Mouse (Mus musculus): ENCODE results near the gene Tmem132a. TPM values are rescaled to one million over a fixed set of nuclear protein-coding genes. Genes with fewer than 3 reads are reported as not detected.

Gene Tmem132a
- polyA plus RNA-seq (2015; fragmentation: Illumina TruSeq; extraction: RNeasy Lipid Tissue Mini Kit (QIAGEN cat#74804); ENCODE audit: low read depth, low replicate concordance), result 126 TPM

DNA sequence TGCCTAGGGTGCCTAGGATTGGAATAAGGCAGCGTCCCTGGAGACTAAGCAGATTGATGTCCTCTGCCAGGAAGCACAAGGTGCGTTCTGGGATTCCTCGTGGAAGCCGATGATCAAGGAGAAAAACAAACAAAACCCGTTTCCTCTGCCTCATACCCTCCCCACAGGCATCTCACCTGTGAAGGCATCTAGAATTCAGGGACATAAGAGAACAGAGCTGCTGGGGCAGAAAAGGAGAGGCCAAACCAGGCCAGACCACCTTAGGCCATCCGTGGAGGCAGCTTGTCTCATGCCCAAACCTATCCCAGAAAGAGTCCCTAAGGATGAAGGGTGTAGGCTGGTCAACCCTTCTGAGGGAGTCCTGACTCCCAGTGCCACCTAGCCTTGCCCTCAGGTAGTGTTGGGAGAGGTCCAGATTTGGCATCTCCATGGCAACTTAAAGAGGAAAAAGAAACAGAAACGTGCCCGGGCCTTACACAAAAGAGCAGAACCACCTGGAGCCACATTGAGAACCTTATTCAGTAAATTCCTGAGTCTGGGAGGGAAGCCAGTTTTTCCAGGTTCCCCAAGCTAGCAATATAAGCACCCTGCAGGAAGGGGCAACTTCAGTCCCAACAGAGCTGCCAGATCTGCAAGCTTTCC, at the start of gene Tmem132a:
Tmem132a (minus strand) TSS at position 55 of the 642 bp plus-strand sequence.

DNA sequence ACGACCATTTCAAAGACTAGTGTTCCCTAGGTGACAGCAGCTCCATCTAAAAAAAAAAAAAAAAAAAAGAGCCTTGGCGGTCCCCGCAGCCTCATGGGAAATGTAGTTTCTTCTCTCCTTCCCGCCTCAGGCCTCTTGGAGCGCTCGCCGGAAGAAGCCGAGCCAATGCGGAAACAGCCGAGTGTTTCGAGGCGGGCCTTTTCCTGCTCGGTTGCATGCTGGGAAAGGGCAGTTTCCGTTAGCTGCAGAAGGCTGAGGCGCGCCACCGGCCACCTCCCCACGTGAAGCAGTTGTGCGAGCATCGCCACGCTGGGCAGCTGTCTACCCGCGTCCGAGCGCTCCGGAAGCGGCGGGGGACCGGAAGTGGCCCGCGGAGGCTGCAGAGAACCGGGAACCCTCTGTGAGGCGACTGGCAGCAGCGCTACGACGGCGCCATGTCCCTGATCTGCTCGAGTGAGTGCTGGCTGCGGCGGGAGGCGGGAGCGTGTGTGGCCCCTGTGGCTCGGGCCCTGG, 25.3 kb upstream of the Tmem132a start, which contains the start of gene Prpf19:
Prpf19 (plus strand) TSS at position 216 of the 513 bp plus-strand sequence.

DNA sequence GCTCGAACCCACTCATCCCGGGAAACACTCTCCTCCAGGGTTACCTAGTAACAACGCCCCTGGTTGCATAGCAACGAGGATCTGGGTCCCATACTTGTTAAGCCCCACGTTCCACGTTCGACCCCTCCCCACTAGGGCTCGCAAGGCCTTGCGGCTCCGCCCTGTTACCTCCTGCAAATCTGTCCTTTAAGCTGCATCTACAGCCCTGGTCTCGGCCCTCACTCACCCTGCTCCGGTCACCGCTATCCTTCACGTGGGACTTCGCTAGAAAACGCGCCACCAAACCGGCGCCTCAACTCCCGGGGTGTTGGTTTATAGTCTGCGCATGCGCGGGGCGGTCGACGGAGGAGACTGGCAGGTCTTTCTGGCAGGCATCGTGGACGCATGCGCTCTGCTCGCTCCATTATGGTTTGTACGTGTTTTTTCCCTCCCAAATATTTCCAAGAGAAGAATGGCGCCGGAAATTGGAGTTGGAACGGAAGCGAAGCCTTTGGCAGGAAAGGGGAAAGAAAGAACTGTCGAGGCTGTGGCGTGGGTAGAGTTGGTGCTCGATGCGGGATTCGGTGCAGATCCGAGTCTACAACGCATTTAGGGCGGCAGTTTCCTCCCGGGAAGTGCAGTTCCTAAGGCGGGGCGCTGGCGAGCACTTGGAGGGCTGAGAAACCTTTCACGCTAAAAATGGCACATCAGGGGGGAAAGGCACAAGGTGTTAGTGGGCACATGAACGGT, 11.8 kb upstream of the Tmem132a start, which contains the start of gene Tmem109:
Tmem109 (minus strand) TSS at position 576 of the 729 bp plus-strand sequence.

DNA sequence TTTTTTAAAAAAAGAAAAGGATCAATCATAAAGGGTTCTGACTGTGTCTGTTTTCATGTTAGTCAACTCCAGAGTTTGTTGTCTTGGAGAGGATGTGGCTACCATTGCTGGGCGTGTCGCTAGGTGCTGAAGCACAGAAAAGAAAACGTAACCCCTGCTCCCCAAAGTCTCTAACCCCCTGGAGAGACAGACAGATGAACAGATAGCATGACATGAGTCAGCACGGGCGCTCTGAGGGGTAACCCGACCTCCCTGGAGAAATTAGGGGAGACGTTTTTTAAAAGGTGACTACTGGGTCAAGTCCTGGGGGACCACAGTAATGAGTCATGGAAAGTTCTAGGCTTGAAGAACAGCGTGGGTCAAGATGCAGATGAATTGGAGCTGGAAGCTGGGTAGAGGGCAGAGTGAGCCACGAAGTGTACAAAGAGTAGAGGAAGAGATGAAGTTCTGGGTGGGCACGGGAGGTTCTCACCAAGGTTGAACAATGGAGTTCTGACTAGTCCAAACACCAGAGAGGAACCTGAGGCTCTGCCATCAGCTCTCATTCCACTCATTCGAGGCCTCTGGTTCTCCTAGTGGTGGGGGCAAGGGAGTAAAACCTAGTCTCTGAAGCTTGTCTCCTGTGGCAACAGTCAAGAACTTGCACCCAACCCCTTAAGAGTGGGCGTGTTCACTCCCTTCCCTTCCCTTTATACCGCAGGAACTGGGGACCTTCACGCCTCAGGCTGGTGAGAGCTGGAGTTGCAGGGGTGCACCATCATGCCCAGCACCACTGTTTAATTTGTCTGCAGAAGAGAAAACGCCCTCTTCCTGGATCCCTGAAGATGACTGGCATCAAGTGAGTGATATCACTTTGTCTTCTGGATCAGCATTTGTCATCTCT, 30.5 kb downstream of the Tmem132a start, which contains the start of gene Slc15a3:
Slc15a3 (plus strand) TSS at position 718 of the 883 bp plus-strand sequence.

GRCm38 (mm10) chr19:10829436-10830175, 40.1 kb downstream of the Tmem132a start, which contains the start of gene Cd6:
TSS of gene Cd6 (minus strand) at chr19:10830058.

Other genes with a start within 250 kb of the Tmem132a start
- gene Vwce, start 235.7 kb downstream of the Tmem132a start, polyA plus RNA-seq (2015; fragmentation: Illumina TruSeq; extraction: RNeasy Lipid Tissue Mini Kit (QIAGEN cat#74804); ENCODE audit: low read depth, low replicate concordance), result 0.21 TPM
- gene Pga5, start 191.9 kb downstream of the Tmem132a start, polyA plus RNA-seq (2015; fragmentation: Illumina TruSeq; extraction: RNeasy Lipid Tissue Mini Kit (QIAGEN cat#74804); ENCODE audit: low read depth, low replicate concordance), result not detected
- gene Vps37c, start 181.2 kb downstream of the Tmem132a start, polyA plus RNA-seq (2015; fragmentation: Illumina TruSeq; extraction: RNeasy Lipid Tissue Mini Kit (QIAGEN cat#74804); ENCODE audit: low read depth, low replicate concordance), result 20.6 TPM
- 0.19 TPM for gene Cd5, start 130.9 kb downstream of the Tmem132a start, polyA plus RNA-seq (2015; fragmentation: Illumina TruSeq; extraction: RNeasy Lipid Tissue Mini Kit (QIAGEN cat#74804); ENCODE audit: low read depth, low replicate concordance)
- gene Cd6, start 39.9 kb downstream of the Tmem132a start, polyA plus RNA-seq (2015; fragmentation: Illumina TruSeq; extraction: RNeasy Lipid Tissue Mini Kit (QIAGEN cat#74804); ENCODE audit: low read depth, low replicate concordance), result 3.3 TPM
- 1.3 TPM for gene Slc15a3, start 30.2 kb downstream of the Tmem132a start, polyA plus RNA-seq (2015; fragmentation: Illumina TruSeq; extraction: RNeasy Lipid Tissue Mini Kit (QIAGEN cat#74804); ENCODE audit: low read depth, low replicate concordance)
- 42.7 TPM for gene Tmem109, start 12.1 kb upstream of the Tmem132a start, polyA plus RNA-seq (2015; fragmentation: Illumina TruSeq; extraction: RNeasy Lipid Tissue Mini Kit (QIAGEN cat#74804); ENCODE audit: low read depth, low replicate concordance)
- 231 TPM for gene Prpf19, start 25.3 kb upstream of the Tmem132a start, polyA plus RNA-seq (2015; fragmentation: Illumina TruSeq; extraction: RNeasy Lipid Tissue Mini Kit (QIAGEN cat#74804); ENCODE audit: low read depth, low replicate concordance)
- not detected for gene Zp1, start 50.7 kb upstream of the Tmem132a start, polyA plus RNA-seq (2015; fragmentation: Illumina TruSeq; extraction: RNeasy Lipid Tissue Mini Kit (QIAGEN cat#74804); ENCODE audit: low read depth, low replicate concordance)
- gene Ptgdr2, start 67.2 kb upstream of the Tmem132a start, polyA plus RNA-seq (2015; fragmentation: Illumina TruSeq; extraction: RNeasy Lipid Tissue Mini Kit (QIAGEN cat#74804); ENCODE audit: low read depth, low replicate concordance), result not detected
- 6.3 TPM for gene Ccdc86, start 79.3 kb upstream of the Tmem132a start, polyA plus RNA-seq (2015; fragmentation: Illumina TruSeq; extraction: RNeasy Lipid Tissue Mini Kit (QIAGEN cat#74804); ENCODE audit: low read depth, low replicate concordance)
- not detected for gene Ms4a10, start 104.7 kb upstream of the Tmem132a start, polyA plus RNA-seq (2015; fragmentation: Illumina TruSeq; extraction: RNeasy Lipid Tissue Mini Kit (QIAGEN cat#74804); ENCODE audit: low read depth, low replicate concordance)
- gene Ms4a15, start 123.3 kb upstream of the Tmem132a start, polyA plus RNA-seq (2015; fragmentation: Illumina TruSeq; extraction: RNeasy Lipid Tissue Mini Kit (QIAGEN cat#74804); ENCODE audit: low read depth, low replicate concordance), result not detected
- gene Ms4a18, start 148.1 kb upstream of the Tmem132a start, polyA plus RNA-seq (2015; fragmentation: Illumina TruSeq; extraction: RNeasy Lipid Tissue Mini Kit (QIAGEN cat#74804); ENCODE audit: low read depth, low replicate concordance), result not detected
- not detected for gene Ms4a8a, start 211.2 kb upstream of the Tmem132a start, polyA plus RNA-seq (2015; fragmentation: Illumina TruSeq; extraction: RNeasy Lipid Tissue Mini Kit (QIAGEN cat#74804); ENCODE audit: low read depth, low replicate concordance)